Comparison of ENCODE assay signal across 8 mouse cellular contexts in the genomic region with DNA sequence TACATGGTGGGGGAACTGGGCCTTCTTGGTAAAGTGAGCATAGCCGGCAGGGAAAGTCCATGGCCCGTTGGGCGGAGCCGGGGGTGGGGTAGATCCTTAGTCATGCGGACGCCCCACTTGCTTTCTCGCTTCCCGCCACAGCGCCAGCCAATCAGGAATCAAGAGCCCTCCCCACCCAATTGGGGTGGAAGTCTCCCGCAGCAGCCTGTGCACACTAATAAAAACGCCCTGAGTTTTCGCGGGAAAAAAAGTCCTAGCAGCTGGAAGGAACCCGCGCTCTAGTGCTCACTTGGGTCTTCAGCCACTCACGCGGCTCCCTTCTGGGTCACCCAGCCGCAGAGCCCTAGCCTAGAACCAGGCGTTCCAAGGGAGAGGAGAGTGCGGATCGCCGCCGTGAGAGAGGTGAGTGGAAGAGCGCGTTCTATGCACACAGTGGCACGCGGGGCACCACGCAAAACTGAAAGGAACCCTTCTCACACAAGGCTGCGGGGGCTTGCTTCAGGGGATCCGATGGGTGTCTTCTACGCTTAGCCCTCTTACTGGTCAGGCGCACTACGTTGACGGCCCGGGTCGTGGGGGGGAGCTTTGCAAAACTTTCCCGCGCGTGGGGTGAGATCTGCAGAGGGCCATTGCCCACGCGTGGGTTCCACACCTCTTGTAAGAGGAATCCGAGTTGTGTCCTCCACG. TPM values are rescaled to one million over a fixed set of nuclear protein-coding genes. Genes with fewer than 3 reads are reported as not detected.
DNase-seq lines count a peak whose midpoint lies in the region; ATAC-seq and TF ChIP-seq lines count a peak whose summit lies in the region.

A gene (plus strand): TSS at position 162 of the 687 bp plus-strand sequence.

- intact Hi-C loops in gastrocnemius, adult 2 months (cut with DNase I): no loop called here

- peak within 1 kb of the TSS; percentile 96 for H3K4me2 ChIP-seq in hindbrain, postnatal 0 days (ENCODE audit: low read depth, low read length)
- peak within 1 kb of the TSS; percentile 97 for H3K4me2 ChIP-seq in liver, embryonic 13.5 days

- no peak for DNase-seq in cerebellum, adult 2 months
- DNase-seq in cerebellum, postnatal 25 days: no peak
- peak; percentile 92 for DNase-seq in brain, embryonic 14.5 days (ENCODE audit: low read depth)
- DNase-seq in gastrocnemius, adult 2 months: peak; percentile 82
- peak; percentile 74 for DNase-seq in hindbrain, postnatal 0 days (ENCODE audit: low spot score)
- DNase-seq in liver, embryonic 13.5 days: peak; percentile 92
- DNase-seq in naive thymus-derived CD4-positive, alpha-beta T cell, adult 2 months (ENCODE audit: low read depth): peak; percentile 62
- peak; percentile 81 for DNase-seq in thymus, adult 2 months

- H3K9me3 ChIP-seq in hindbrain, postnatal 0 days (ENCODE audit: low read length): no peaks in the 10 kb centered on the region
- H3K9me3 ChIP-seq in liver, embryonic 13.5 days (replicated peaks): no peaks in the 10 kb centered on the region

- ATAC-seq in hindbrain, postnatal 0 days: peak; percentile 58
- peak; percentile 85 for ATAC-seq in liver, embryonic 13.5 days (ENCODE audit: low read depth)

- no peaks in the 10 kb centered on the region for H3K4me1 ChIP-seq in cerebellum, adult 2 months (ENCODE audit: control insufficient read depth, insufficient read depth, low read length)
- no peaks in the 10 kb centered on the region; the same call in 1 of the 2 replicates for H3K4me1 ChIP-seq in hindbrain, postnatal 0 days (ENCODE audit: insufficient read depth, low read length)
- peaks cover 57% of the 10 kb centered on the region for H3K4me1 ChIP-seq in liver, embryonic 13.5 days (replicated peaks)
- peaks cover 28% of the 10 kb centered on the region for H3K4me1 ChIP-seq in thymus, adult 2 months (replicated peaks; ENCODE audit: control insufficient read depth, insufficient read depth, low read length)

- TF ChIP-seq POLR2A in cerebellum, adult 2 months (IDR thresholded peaks at IDR 0.05; ENCODE audit: borderline replicate concordance, insufficient read depth, low read length): no peak
- TF ChIP-seq POLR2A in brain, embryonic 14.5 days (IDR thresholded peaks at IDR 0.05; ENCODE audit: borderline replicate concordance, extremely low read depth, insufficient read depth, insufficient read length, poor library complexity, severe bottlenecking): no peak
- no peak for TF ChIP-seq POLR2A in thymus, adult 2 months (IDR thresholded peaks at IDR 0.05; ENCODE audit: control insufficient read depth, extremely low read depth, insufficient read depth, low read length, poor library complexity)

- no peaks in the 10 kb centered on the region for H3K36me3 ChIP-seq in hindbrain, postnatal 0 days (ENCODE audit: insufficient read depth, low read length)
- H3K36me3 ChIP-seq in liver, embryonic 13.5 days: peaks cover 37% of the 10 kb centered on the region
- peaks cover under 1% of the 10 kb centered on the region; the same call in 1 of the 2 replicates for H3K36me3 ChIP-seq in thymus, adult 2 months (ENCODE audit: control insufficient read depth, insufficient read depth, low read length)

- under 1% methylated on average over 43 of the region's 43 CpGs for WGBS in cerebellum, adult 2 months
- under 1% methylated on average over 43 of the region's 43 CpGs for WGBS in hindbrain, postnatal 0 days
- under 1% methylated on average over 43 of the region's 43 CpGs for WGBS in liver, embryonic 13.5 days (ENCODE audit: insufficient replicate concordance)
- WGBS in thymus, adult 2 months: under 1% methylated on average over 43 of the region's 43 CpGs

- no peak within 1 kb of the TSS for H3K27ac ChIP-seq in cerebellum, adult 2 months (ENCODE audit: insufficient read depth, low read length)
- H3K27ac ChIP-seq in gastrocnemius, adult 2 months: peak within 1 kb of the TSS; percentile 53
- H3K27ac ChIP-seq in hindbrain, postnatal 0 days: peak within 1 kb of the TSS; percentile 76
- peak within 1 kb of the TSS; percentile 96 for H3K27ac ChIP-seq in liver, embryonic 13.5 days
- no peak within 1 kb of the TSS for H3K27ac ChIP-seq in thymus, adult 2 months (ENCODE audit: control insufficient read depth, insufficient read depth, low read length)

- H3K27me3 ChIP-seq in cerebellum, adult 2 months (ENCODE audit: control insufficient read depth, insufficient read depth, low read length): no peaks in the 10 kb centered on the region
- H3K27me3 ChIP-seq in hindbrain, postnatal 0 days (ENCODE audit: insufficient read depth, low read length): no peaks in the 10 kb centered on the region
- H3K27me3 ChIP-seq in liver, embryonic 13.5 days: 0 out of 2 replicates have a peak, but pooled peaks cover 3% of the 10 kb centered on the region
- no peaks in the 10 kb centered on the region for H3K27me3 ChIP-seq in thymus, adult 2 months (ENCODE audit: control insufficient read depth, insufficient read depth, low read length)

- H3K9ac ChIP-seq in hindbrain, postnatal 0 days (replicated peaks; ENCODE audit: low read length): peak within 1 kb of the TSS; percentile 46
- H3K9ac ChIP-seq in liver, embryonic 13.5 days: peak within 1 kb of the TSS; percentile 93

- peak within 1 kb of the TSS; percentile 65 for H3K4me3 ChIP-seq in cerebellum, adult 2 months (replicated peaks; ENCODE audit: insufficient read depth, low read depth, low read length)
- peak within 1 kb of the TSS; percentile 80 for H3K4me3 ChIP-seq in gastrocnemius, adult 2 months
- peak within 1 kb of the TSS; percentile 74 for H3K4me3 ChIP-seq in hindbrain, postnatal 0 days (ENCODE audit: low read length)
- H3K4me3 ChIP-seq in liver, embryonic 13.5 days (replicated peaks): peak within 1 kb of the TSS; percentile 91
- H3K4me3 ChIP-seq in thymus, adult 2 months (ENCODE audit: control insufficient read depth, insufficient read depth, low read length): peak within 1 kb of the TSS; percentile 68

- TF ChIP-seq CTCF in cerebellum, adult 2 months (IDR thresholded peaks at IDR 0.05; ENCODE audit: borderline replicate concordance, insufficient read depth, low read depth, low read length): no peak
- no peak for TF ChIP-seq CTCF in brain, embryonic 14.5 days (IDR thresholded peaks at IDR 0.05; ENCODE audit: borderline replicate concordance, extremely low read depth, insufficient read depth, insufficient read length)
- TF ChIP-seq CTCF in gastrocnemius, adult 2 months (IDR thresholded peaks at IDR 0.05): no peak
- TF ChIP-seq CTCF in hindbrain, postnatal 0 days (IDR thresholded peaks at IDR 0.05; ENCODE audit: low read depth): no peak
- no peak for TF ChIP-seq CTCF in thymus, adult 2 months (IDR thresholded peaks at IDR 0.05; ENCODE audit: borderline replicate concordance, control insufficient read depth, extremely low read depth, insufficient read depth, low read length, poor library complexity)

RNA-seq across cellular contexts. Expression of the gene that starts here (rescaled TPM):
- 0.65 and 0.71 TPM in 2 replicates for polyA plus RNA-seq in cerebellum, adult 2 months (2012; rRNA removed)
- 39.8 and 50.9 TPM in 2 replicates for polyA plus RNA-seq in brain, embryonic 14.5 days (2012; rRNA removed)
- total RNA-seq in gastrocnemius, adult 2 months (2021): 1 to 10 TPM; 1.3 to 2.1 TPM
- 28.2 and 31.4 TPM in 2 replicates for total RNA-seq in hindbrain, postnatal 0 days (2014; rRNA removed)
- polyA plus RNA-seq in hindbrain, postnatal 0 days (2015; fragmentation: Nextera tagmentation; extraction: Ambion mirVana): 18.8 and 20.5 TPM in 2 replicates
- polyA plus RNA-seq in liver, embryonic 13.5 days (2015; fragmentation: Nextera tagmentation; extraction: Ambion mirVana): 121 and 131 TPM in 2 replicates
- 154 and 258 TPM in 2 replicates for polyA plus RNA-seq in thymus, adult 2 months (2012; rRNA removed)

Comparison
In these comparisons a context has a peak if more than half of its experiments do, and no peak if none do; other contexts are left out.
1. RNA of the gene that starts here (polyA plus RNA-seq): 154 to 258 TPM in thymus, adult 2 months, 121 to 131 TPM in liver, embryonic 13.5 days, 39.8 to 50.9 TPM in brain, embryonic 14.5 days and 18.8 to 20.5 TPM in hindbrain, postnatal 0 days; 0.65 to 0.71 TPM in cerebellum, adult 2 months; every median in the first group is over 10 times any median in the second.
2. DNase-seq: peak in brain, embryonic 14.5 days (single experiment), gastrocnemius, adult 2 months (single experiment), hindbrain, postnatal 0 days (single experiment), liver, embryonic 13.5 days (single experiment), naive thymus-derived CD4-positive, alpha-beta T cell, adult 2 months (single experiment) and thymus, adult 2 months (single experiment); none in cerebellum, adult 2 months (0 of 2) and cerebellum, postnatal 25 days (0 of 2).
3. H3K27ac ChIP-seq: peak in gastrocnemius, adult 2 months (single experiment), hindbrain, postnatal 0 days (single experiment) and liver, embryonic 13.5 days (single experiment); none in cerebellum, adult 2 months (single experiment) and thymus, adult 2 months (single experiment).
4. Peak in every context shown above with its lines, with median percentiles within 50 percentile points of each other: H3K4me3 ChIP-seq.